Mouse (Mus musculus) midbrain, postnatal 0 days (tissue): Measurements from ENCODE around the gene B3gnt9. TPM values are rescaled to one million over a fixed set of nuclear protein-coding genes. Genes with fewer than 3 reads are reported as not detected.

Experiments used
- ATAC-seq: fragments of 200-750 bp; cut with Nextera tagmentation; 2 replicates; pipeline ENCODE4 v1.8.0; 2017; ENCODE audit warnings: moderate number of reproducible peaks, mild to moderate bottlenecking, moderate TSS enrichment, moderate library complexity; ENCODE audit not compliant: low FRiP score
- DNase-seq: peaks from one replicate; pipeline ENCODE4 v3.0.0-alpha.2; 2015; ENCODE audit warnings: low spot score
- H3K27ac ChIP-seq: fragments of 300-500 bp; sonication (generic); 2 replicates; pipeline ENCODE4 v1.5.1; 2014; ENCODE audit warnings: low read depth, mild to moderate bottlenecking, low read length, mixed read lengths
- H3K27me3 ChIP-seq: fragments of 300-500 bp; sonication (generic); 2 replicates; pipeline ENCODE4 v1.6.1; 2014; ENCODE audit warnings: low read length, control low read depth, mixed read lengths; ENCODE audit not compliant: insufficient read depth
- H3K36me3 ChIP-seq: fragments of 300-500 bp; sonication (generic); 2 replicates; pipeline ENCODE4 v1.6.1; 2014; ENCODE audit warnings: low read length, control low read depth, mixed read lengths; ENCODE audit not compliant: insufficient read depth
- H3K4me1 ChIP-seq: fragments of 300-500 bp; sonication (generic); 2 replicates; pipeline ENCODE4 v1.6.1; 2014; ENCODE audit warnings: mild to moderate bottlenecking, control low read depth, antibody characterized with exemption, low read length, mixed read lengths; ENCODE audit not compliant: insufficient read depth
- H3K4me2 ChIP-seq: fragments of 300-500 bp; sonication (generic); 2 replicates; pipeline ENCODE4 v1.6.1; 2014; ENCODE audit warnings: low read depth, mild to moderate bottlenecking, low read length, mixed read lengths; ENCODE audit not compliant: poor library complexity, severe bottlenecking
- H3K4me3 ChIP-seq: fragments of 300-500 bp; sonication (generic); 2 replicates; pipeline ENCODE4 v1.5.1; 2014; ENCODE audit warnings: low read depth, mild to moderate bottlenecking, low read length, moderate library complexity
- H3K9ac ChIP-seq: fragments of 300-500 bp; sonication (generic); replicated peaks from 2 replicates; pipeline ENCODE4 v1.6.1; 2014; ENCODE audit warnings: mild to moderate bottlenecking, low read length, moderate library complexity, mixed read lengths; ENCODE audit not compliant: poor library complexity, severe bottlenecking
- H3K9me3 ChIP-seq: fragments of 300-500 bp; sonication (generic); 2 replicates; pipeline ENCODE4 v1.6.1; 2016; ENCODE audit warnings: low read length, control low read depth
- CTCF ChIP-seq: IDR thresholded peaks from 2 replicates; pipeline ENCODE4 v1.5.1; 2016; ENCODE audit warnings: antibody characterized with exemption, mild to moderate bottlenecking
- WGBS: fragments of 180-500 bp; shearing (Covaris S2); extraction: QIAGEN DNeasy Blood & Tissue Kit; methylation state at CpG from one replicate; pipeline ENCODE4 v1.1.7; 2014; 5-methylcytosine and 5-hydroxymethylcytosine counted together
- polyA plus RNA-seq: library from polyadenylated mRNA; unstranded; fragments of >200 nt; fragmentation: Nextera tagmentation; extraction: Ambion mirVana; gene quantifications from 2 replicates; pipeline ENCODE4 v1.2.1, GENCODE M21; 2015
- total RNA-seq: library from RNA; depleted of rRNA; stranded (reverse); fragments of >200 nt; gene quantifications from 2 replicates; pipeline ENCODE4 v1.2.3, GENCODE M21; 2014; rRNA removed

Gene B3gnt9
- total RNA-seq (14.2 and 17.5 TPM in 2 replicates), polyA plus RNA-seq (9.5 and 11.5 TPM in 2 replicates)

DNA sequence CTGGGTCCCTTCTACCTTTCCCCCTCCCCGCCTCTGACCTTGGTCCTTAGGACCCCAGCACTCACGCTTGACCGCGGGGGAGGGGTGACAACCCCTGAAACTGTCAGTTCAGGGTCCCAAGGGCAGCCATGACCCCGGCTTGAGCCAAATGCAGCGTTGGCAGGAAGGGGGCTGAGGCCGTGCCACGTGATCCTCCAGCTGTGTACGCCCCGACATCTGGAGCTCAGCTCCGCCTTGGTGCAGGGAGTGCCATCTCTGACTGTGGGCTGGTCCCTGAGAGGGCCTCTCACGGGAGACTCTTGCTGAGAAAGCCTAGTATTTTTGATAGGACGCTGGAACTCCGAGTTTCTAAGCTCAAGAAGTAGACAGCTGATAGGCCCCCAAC lies at the start of gene B3gnt9:
Gene B3gnt9 (minus strand): TSS at position 188 of the 385 bp plus-strand sequence.
- TF ChIP-seq CTCF: no peak
- H3K27me3 ChIP-seq: peaks cover 14% of the 10 kb centered on the region
- peaks cover 25% of the 10 kb centered on the region for H3K36me3 ChIP-seq
- peak within 1 kb of the TSS; percentile 64 for H3K4me3 ChIP-seq
- no peaks in the 10 kb centered on the region for H3K9me3 ChIP-seq
- ATAC-seq (peak; percentile 15; the same call in 1 of the 2 replicates), DNase-seq (peak; percentile 16)
- peak within 1 kb of the TSS; percentile 65 for H3K27ac ChIP-seq
- 4% methylated on average over 14 of the region's 14 CpGs for WGBS
- H3K9ac ChIP-seq: peak within 1 kb of the TSS; percentile 71
- H3K4me1 ChIP-seq: peaks cover 5% of the 10 kb centered on the region; the same call in 1 of the 2 replicates
- peak within 1 kb of the TSS; percentile 97 for H3K4me2 ChIP-seq

DNA sequence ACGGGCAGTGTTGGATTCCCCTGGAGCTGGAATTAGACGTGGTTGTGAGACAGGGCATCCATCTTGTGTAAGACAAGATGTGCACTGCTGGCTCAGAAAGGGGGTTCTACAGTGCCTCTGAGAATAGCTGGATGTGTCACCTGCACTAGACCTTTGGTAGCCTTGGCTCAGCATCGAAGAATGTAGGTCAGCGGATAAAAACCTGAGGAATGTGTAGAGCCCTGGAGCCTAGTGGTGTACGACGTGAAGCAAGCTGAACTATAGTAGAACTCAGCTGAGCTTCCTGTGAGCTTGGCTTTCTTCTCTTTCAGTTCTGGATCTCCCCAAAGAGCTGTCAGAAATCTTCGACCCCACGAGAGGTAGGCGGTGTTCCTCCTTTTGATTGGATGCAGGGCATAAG lies 48.9 kb upstream of the B3gnt9 start:
- Histone ChIP-seq H3K36me3 (peaks cover 52% of the 10 kb centered on the region), H3K9me3 (no peaks in the 10 kb centered on the region)

DNA sequence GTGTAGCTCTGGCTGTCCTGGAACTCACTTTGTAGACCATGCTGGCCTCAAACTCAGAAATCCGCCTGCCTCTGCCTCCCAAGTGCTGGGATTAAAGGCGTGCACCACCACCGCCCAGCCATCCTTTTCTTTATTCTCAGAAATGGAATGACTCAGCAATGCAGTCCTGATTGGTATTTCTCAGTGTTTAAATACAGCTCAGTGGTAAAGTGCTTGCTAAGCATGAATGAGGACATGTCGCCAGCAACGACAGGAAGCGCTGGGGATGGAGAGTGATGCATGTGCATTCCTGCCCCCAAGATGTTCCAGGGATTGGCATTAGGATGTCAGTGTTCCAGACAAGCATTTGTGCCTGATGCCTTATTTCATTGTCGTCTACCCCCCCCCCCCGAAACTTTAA lies 48.4 kb upstream of the B3gnt9 start:
- peaks cover 15% of the 10 kb centered on the region; the same call in 1 of the 2 replicates for H3K4me1 ChIP-seq
- H3K4me2 ChIP-seq: no peak overlapping the region
- H3K9me3 ChIP-seq: no peaks in the 10 kb centered on the region
- WGBS: 89% methylated on average over 8 of the region's 8 CpGs
- no peak for TF ChIP-seq CTCF
- peaks cover 49% of the 10 kb centered on the region for H3K36me3 ChIP-seq
- no peak overlapping the region for H3K27ac ChIP-seq
- H3K4me3 ChIP-seq: no peak overlapping the region
- H3K9ac ChIP-seq: no peak overlapping the region
- DNase-seq: no peak
- ATAC-seq: no peak
- no peaks in the 10 kb centered on the region for H3K27me3 ChIP-seq

More for the DNA sequence above, 48.9 kb upstream of the B3gnt9 start:
- Histone ChIP-seq H3K27ac (no peak overlapping the region), H3K9ac (0 out of 2 replicates have a peak overlapping the region, but pooled peaks have one; percentile 8), H3K4me1 (peaks cover 10% of the 10 kb centered on the region; the same call in 1 of the 2 replicates), H3K27me3 (no peaks in the 10 kb centered on the region), H3K4me3 (no peak overlapping the region), H3K4me2 (no peak overlapping the region)
- WGBS: 86% methylated on average over 9 of the region's 9 CpGs
- no peak for TF ChIP-seq CTCF
- DNase-seq (no peak), ATAC-seq (no peak)

DNA sequence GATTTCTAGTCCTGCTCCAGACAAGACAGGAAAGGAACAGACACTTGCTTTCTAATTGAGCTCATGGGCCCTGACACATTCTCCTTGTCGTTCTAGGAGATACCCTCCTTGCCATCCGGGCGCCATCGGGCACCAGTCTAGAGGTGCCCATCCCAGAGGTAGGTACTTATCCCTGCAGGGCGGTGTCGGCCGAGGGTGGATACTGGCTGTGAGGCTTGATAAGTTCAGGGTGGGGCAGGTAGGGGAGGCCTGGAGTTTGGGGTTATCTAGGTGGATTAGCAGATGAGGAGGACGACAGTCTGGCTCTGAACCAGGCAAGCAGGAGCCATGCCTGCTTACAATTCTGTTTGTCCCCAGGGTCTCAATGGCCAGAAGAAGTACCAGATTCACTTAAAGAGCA lies 45.0 kb upstream of the B3gnt9 start:
- H3K9ac ChIP-seq: no peak overlapping the region
- H3K4me2 ChIP-seq: no peak overlapping the region
- peaks cover 39% of the 10 kb centered on the region for H3K36me3 ChIP-seq
- no peaks in the 10 kb centered on the region for H3K27me3 ChIP-seq
- H3K4me1 ChIP-seq: peaks cover 9% of the 10 kb centered on the region; the same call in 1 of the 2 replicates
- H3K27ac ChIP-seq: no peak overlapping the region
- over 99% methylated on average over 8 of the region's 8 CpGs for WGBS
- ATAC-seq (no peak), DNase-seq (no peak)
- no peak for TF ChIP-seq CTCF
- H3K9me3 ChIP-seq: no peaks in the 10 kb centered on the region
- H3K4me3 ChIP-seq: no peak overlapping the region

DNA sequence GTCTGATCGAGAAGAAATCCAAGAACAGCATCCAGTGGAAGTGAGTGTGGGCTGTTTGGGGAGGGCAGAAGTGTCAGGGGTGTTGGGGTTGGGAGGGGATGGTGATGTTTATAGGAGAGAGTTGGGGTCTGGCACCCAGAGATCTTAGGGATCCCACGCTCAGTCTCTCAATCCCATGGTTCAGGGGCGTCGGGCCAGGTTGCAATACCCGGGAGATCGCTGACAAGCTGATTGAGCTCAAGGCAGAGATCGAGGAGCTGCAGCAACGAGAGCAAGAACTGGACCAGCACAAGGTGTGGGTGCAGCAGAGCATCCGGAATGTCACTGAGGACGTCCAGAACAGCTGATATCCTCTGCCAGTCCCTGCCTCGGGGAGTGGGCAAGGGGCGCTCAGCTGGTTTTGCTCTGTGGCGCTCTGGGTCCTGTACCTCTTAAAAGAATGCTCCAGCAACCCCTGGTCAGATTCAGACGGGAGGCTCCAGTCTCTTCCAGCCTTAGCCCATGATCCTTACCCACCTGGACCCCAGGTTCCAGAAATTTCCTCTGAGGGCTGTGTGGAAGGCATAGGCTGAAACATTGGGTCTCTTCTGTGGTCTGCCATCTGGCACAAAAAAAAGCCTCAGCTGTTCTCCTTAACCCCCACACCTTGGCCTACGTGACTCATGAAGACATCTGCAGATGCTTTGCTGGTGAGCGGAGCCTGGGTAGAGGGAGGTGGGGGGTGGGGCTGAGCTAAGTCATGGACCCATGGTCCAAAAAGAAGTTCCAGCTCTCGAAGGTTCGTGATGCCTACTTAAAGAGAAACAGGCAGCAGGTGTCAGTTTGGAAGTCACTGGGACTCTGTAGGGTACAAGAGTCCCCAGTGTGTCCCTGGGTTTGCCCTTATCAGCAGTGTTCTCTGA lies 43.6 kb upstream of the B3gnt9 start:
- H3K36me3 ChIP-seq: peaks cover 28% of the 10 kb centered on the region
- H3K4me3 ChIP-seq: peak overlapping the region; percentile 74
- DNase-seq: no peak
- H3K4me1 ChIP-seq: peaks cover 9% of the 10 kb centered on the region; the same call in 1 of the 2 replicates
- no peaks in the 10 kb centered on the region for H3K9me3 ChIP-seq
- no peak for TF ChIP-seq CTCF
- no peaks in the 10 kb centered on the region for H3K27me3 ChIP-seq
- H3K9ac ChIP-seq: peak overlapping the region; percentile 81
- 0 out of 2 replicates have a peak overlapping the region, but pooled peaks have one; percentile 70 for H3K27ac ChIP-seq
- peak overlapping the region; percentile 96 for H3K4me2 ChIP-seq
- WGBS: 67% methylated on average over 18 of the region's 18 CpGs
- no peak for ATAC-seq
